Mouse (Mus musculus) layer of hippocampus, postnatal 25 days (tissue): Measurements from ENCODE around the gene Hao2. TPM values are rescaled to one million over a fixed set of nuclear protein-coding genes. Genes with fewer than 3 reads are reported as not detected.

ENCODE experiments used
- DNase-seq, 2 experiments: peaks; one replicate each; pipeline ENCODE4 v3.0.0; 2022; ENCODE audit warnings: mixed read lengths in 2 of 2, low spot score in 1 of 2; ENCODE audit errors: extremely low spot score in 1 of 2
- total RNA-seq, 2 experiments: library from RNA; stranded (reverse); gene quantifications; 2 replicates each; pipeline ENCODE4 v1.2.3; 2021

The Hao2 gene
- not detected for total RNA-seq

DNA sequence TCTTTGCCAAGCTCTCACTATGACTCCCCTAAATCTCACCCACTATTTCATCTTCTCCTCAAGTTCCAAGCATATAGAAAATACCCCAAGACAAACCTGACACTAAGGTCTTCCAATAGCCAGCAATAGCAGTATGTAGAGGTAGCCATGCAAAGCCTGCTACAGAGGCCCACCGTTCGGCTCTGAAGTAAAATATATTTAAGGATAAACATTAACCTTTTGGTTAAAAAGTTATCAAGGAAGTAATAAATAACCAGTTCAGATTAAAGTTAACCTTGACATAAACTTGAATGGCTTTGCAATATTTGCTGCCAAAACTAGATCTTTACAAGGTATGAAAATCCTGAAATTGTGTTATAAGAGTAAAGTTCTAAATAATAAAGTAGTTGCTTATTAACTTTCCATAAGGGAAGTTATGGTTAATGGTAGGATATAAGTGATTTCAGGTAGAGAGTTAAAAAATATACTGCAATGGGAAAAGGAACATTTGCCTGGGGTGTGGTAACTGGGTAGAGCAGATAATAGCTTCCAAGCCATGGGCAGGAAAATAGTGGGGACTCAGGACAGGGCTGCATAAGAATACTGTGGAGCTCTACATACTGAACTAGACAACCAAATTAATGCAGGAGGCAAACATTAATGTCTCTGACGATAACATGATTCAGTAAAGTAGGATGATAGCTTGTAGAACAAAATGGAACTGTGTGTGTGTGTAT lies at the start of gene Hao2:
TSS of gene Hao2 (minus strand) at position 183 of the 716 bp plus-strand sequence.
- no peak for DNase-seq

DNA sequence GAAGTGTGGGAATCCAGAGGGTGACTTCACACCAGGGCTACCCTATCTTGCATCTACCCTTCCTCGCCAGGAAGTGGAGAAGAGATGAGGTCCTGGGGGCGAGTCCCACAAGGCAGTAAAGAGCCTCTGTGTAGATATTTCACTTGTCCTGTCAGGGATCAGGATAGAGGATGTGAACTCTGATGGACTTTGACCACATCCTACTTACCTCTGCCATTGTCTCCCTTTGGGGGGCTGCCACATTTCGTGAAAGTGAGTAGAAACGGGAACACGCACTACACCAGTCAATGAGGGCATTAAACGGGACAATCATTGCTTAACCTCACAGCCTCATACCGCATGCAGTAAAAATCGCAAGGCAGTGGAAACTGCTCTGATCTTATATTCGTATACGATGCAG lies 48.6 kb upstream of the Hao2 start:
- no peak for DNase-seq

DNA sequence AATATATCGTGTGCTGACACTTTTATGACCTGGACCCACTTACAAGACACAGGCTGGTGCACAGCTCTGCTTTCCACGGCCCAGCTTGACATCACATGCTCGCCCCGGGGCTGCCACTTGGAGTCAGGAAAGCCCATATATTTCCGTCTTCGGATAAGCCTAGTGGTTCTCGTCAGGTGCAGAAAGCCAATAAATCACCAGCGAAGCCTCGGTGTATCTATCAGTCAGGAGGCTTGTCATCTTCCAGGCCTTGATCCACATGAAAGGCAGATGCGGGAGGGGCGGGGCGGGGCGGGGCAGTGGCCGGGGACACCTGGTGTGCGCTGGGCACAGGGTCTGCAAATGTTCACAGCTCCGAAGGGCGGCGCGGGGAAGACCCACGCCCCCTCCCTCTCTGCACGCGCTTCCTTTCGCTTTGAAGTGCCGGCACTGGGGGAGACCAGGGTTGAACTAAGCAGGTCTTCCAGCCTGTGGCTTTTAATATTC lies 48.1 kb upstream of the Hao2 start:
- DNase-seq = no peak

DNA sequence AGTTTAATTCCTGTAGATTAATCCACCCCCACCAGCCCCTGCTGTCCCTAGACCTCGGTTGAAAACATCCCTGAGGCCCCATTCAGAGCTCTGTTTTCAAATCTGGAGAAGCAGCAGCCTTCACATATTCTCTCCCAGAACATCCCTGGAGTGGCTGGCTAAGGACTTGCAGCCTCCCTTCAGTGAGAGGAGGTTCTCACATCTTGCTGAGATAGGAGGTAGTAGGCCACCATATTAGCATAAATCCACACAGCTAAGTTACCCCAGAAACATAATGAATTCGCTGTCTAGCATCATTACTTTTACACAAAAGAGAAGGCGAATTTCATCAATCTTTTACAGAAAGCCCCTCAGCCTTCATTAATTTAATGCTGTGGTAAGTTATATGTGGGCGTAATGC lies 47.2 kb upstream of the Hao2 start:
- DNase-seq = no peak

DNA sequence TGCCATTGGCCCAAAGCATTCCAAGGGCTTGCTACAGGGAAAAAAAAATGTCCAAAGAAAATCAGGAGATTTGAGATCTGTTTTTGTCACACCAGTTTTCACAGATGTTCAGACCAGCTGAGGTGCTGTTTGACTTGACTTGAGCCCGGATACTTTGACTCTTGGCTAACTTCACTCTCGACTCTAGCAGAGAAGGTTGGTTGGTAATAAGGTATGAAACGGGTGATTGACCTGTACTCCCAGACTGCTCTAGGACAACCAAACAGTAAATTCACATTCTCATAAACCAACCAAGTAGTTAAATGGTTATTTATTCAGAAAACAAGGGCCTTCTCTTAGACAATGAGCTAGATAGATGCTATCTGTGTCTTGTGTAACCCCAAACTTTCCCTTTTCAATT lies 43.4 kb upstream of the Hao2 start:
- DNase-seq = no peak

DNA sequence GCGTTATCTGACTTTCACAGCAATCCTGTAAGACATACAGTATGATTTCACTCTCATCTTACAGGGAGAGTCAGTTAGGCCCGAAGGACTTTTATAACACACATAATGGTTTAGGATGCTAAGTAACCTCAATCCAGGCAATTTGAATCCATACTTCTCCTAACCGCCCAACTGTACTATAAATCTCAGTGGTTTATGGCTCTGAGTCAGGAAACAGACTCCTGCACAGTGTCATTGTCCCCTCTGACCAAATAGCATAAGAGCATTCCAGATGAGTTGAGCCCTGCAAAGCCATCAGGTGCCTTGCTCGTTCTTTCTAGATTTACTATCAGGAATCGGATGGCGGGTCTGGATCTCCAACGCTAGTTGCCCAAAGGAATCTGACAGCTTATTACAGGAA lies 41.6 kb upstream of the Hao2 start:
- DNase-seq = no peak

DNA sequence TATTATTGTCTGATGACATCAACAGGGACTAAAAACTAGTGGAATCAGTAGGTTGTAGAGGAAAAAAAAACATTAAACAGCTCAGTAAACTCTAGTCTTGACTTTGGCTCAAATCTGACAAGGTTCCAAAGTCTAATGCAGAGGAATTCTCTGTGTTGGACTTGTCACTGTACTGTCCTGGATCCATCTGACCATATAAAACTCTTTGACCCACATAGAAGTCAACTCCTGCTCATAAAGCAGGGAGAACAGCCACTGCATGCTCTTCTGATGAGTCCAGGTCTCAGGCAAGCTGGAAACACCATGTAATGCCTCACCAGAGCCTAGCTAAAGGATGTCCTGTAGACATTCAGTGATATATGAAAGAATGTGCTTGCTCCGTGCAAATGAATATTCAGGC lies 41.0 kb upstream of the Hao2 start:
- DNase-seq = no peak

DNA sequence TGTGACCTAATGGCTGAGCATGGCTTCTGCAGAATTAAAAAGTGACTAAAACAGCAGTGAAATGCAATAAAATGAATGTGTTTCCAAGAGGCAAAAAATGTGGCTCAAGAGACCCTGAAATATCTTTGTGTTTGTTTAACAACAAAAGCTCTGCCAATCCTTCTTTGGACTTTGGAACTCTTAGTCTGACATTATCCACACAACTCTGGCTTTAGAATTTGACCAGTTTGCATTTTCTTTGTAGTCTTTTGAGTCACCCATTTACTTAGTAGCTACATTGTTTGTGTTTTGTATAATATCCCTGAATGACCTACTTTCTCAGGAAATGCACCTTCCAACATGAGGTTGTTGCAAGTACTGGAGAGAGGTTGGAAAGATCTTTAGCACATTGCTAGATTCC lies 39.4 kb upstream of the Hao2 start:
- DNase-seq = no peak

DNA sequence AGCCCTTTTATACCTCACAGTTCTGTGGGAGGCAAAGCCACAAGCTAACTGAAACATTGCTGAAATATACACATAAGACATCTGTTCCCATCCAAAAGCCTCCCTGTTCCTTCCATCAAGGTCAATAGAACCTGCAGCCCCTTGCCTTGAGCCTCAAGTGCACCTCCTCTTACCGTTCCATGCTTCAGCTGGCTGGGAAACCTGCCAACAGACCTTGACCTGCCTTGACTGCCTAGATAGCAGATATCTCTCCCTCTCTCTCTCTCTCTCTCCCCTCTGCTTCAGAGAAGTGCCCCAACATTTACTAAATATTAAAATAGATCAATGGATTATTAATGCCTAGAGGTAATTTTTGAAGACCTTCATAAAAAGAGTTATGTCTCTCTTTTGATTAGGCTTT lies 38.8 kb upstream of the Hao2 start:
- DNase-seq = no peak

DNA sequence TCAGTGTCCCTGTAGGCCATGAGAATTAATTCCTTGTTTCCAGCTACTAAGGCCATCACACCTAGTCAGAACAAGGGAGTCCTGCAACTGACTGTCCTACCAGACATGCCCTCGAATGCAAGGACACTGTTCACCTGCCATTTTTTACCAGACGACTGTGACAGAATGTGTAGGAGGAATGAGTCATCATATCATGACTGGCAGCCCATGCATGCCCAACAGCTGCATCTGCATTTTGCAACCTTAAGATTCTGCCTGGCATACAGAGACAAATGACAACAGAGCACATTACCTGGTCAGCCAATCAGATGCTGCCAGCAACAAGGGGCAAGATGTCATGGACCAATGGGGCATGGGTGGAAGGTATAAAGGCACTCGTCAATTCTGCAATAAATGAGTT lies 27.4 kb upstream of the Hao2 start:
- DNase-seq = no peak

DNA sequence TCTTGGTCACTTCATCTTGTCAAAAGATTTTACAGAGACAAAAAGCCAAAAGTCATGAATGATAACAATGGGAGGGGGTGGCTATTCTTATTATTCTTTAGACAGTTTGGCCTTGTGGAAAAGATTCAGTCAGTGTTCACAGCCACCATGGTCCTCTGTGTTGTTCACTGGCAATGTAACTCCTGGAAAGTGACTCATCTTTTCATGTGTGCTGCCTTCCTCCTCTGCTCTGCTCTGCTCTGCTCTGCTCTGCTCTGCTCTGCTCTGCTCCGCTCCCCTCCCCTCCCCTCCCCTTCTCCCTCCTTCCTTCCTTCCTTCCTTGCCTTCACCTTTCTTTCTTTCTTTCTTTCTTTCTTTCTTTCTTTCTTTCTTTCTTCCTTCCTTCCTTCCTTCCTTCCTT lies 24.2 kb upstream of the Hao2 start:
- DNase-seq = no peak

DNA sequence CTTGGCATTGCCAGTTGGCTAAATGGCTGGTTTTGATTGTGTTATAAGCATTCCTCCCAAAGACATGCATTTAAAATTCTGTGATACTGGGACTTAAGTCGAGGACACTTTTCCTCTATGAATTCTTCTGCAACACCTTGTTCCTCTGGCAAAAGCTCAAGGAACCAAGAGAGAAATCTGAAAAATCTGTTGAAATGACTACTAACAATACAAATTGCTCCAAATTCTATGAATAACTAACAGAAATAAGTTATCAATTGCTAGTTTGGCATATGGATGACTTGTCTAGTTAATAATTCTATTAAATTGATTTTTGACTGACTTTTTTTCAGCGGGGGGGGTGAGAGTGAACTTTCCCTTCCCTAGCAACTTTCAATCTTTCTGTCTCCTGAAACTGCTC lies 23.8 kb upstream of the Hao2 start:
- DNase-seq = no peak

DNA sequence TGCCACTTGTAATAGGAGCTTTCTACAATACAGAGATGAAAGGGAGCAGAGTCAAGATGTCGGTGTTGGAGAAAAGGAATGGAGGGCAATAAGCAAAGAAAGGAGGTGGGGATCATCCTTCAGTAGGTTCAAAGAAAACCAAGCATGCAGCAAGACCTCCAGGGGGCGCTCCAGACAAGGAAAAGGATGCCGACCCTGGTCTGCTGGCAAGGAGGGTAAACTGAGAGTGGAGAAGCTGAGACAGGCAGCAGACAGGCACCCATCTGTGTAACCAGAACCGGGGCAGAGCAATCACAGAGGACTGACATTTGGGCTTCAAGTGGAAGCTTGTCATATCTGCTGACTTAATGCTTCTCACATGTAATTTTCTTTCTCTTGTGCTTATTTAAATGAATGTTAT lies 22.6 kb upstream of the Hao2 start:
- DNase-seq = peak; percentile 67 to 88

DNA sequence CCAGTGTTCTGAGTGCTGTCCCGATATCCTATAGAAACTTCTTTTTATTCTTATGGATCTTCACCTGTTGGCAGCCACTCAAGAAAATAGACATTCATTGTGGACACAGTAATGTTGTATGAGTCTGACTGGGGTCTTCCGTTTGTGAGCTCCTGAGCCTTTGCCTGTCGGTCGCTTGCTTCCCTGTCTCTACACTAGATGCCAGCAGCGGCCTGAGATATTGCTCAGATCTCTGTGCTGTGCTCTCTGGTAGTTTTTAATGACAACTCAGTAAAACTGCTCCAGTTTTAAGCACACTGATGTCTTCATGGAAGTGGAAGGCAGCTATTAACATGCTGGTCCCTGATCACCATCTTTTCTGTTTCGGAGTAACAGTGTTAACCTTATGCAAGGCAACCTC lies 20.6 kb upstream of the Hao2 start:
- DNase-seq = no peak

DNA sequence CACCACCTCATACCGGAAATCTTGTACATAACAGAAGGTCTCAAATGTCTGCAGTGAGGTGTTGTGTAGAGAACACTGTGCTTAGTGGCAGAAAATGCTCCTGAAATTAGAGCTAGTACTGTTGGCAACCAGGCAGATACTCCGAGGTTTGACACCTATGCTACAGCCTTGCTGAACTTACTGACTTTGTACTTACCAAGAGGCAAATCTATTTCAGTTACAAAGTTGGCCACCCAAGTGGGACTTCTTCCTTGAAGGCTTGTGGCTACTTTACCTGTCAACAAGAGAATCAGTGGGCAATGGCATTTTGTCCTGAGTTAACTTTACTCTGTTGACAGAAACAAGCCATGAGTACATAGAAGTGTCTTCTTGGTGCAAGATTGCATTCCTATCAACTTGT lies 4.6 kb upstream of the Hao2 start:
- DNase-seq = no peak

DNA sequence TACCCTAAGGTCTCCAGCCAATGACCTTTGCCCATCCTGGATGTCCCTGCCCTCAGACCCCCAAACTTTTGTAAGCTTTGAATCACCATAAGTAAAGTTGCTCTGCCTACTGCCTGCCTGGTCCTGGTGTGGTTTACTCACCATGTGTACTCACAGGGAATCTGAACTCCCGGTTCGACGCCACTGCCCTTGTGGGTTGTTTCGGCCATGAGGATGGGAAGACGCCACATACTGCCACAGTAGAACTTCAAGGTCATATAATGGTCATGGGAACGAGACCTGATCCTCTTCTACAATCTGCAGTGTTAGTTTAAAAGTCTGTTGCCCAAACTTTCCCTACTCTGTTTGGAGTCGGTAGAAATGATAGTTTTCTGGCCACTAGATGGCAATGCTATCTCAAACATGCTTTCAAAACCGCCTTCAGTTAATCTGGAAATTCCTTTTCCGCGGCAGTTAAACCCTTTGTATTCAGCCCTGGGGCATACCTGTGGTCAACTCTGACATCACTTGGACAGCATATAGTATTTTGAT lies 2.1 kb upstream of the Hao2 start:
- DNase-seq = no peak

DNA sequence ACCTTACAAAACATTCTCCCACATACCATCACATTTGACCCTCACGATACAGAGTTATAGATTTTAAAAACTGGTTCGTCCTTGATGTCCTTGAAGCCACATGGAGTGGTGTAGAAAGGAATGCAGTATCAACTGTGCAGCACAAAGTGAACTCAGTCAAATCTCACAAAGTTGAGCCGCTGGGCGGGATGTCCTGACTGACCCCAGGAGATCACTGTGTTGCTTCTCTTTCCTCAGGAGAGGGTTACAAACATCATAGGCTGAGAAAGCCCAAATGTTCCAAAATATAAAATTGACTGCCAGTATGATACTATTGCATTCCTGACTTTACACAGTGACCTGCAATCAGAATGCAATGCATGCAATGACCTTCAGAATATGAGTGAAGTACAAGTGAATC lies 2.6 kb downstream of the Hao2 start:
- no peak for DNase-seq

DNA sequence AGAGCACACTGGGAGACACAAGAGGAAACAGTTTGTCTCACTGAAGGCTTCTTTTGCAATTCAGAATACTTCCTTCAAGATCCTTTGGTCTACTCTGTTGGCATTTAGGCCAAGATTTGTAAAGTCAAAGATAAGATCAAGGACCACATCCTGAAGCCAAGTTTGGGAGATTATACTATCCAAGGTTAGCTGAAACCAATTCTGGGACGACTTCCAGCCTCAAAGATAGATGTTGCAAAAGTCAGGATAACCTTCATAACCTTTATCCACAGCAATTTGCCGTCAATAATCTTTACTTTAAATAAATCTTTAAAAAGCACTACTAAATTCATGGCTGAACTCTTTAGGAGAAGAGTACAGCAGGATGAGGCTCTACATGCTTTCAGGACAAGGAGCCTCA lies 4.8 kb downstream of the Hao2 start:
- DNase-seq = no peak

DNA sequence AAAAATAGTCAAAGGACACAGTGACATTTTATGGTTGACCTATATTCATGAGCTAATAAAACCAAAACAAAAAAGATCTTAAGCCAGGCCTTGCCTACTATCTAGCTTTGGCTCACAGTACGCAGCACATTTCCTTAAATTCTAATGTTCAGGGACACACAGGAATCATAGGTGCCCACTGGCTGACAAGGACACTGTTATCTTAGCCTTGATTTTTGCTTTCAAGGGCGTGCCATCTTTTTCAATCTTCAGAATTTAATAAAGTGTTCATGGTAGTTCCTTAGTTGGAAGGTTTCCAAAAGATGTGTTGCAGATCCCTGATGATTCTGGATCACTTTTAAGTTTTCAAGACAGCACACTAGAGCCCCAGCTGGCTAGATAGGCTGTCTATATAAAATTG lies 12.2 kb downstream of the Hao2 start:
- DNase-seq = no peak

DNA sequence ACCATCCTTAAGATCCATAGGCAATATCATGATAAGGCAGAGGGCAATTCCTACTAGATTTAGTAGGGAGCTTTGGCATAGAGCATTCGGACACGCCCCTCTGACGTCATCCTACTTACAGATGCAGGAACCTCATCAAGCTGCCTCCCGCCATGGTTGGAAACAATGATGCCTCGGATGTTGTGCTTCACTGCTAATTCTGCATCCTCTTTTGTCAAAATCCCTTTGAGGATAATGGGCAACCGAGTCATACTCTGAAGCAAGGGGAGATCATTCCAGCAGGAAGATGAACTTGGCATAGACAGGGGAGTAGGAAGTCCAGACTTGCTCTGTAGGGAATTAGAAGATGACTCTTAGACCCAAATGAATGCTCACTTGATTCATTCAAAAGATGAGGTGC lies 12.8 kb downstream of the Hao2 start:
- DNase-seq = no peak

DNA sequence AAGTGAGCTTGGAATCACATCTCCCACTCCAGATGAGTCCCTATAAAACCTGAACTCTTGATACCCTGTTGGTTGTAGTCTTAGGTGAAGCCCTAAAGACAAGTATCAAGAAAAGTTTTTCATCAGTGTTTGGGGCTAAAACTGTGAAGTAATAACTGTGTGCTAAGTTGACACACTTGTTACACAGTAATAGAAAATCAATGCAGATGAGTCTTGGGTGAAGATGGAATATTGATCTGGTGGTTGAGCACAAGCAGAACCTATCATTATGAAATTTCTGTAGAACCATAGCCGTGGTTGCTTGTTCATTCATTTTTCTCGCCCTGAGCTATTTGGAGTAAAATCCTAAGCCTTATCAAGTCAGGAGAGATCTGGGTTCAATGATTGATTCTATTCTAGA lies 24.8 kb downstream of the Hao2 start:
- DNase-seq = no peak

DNA sequence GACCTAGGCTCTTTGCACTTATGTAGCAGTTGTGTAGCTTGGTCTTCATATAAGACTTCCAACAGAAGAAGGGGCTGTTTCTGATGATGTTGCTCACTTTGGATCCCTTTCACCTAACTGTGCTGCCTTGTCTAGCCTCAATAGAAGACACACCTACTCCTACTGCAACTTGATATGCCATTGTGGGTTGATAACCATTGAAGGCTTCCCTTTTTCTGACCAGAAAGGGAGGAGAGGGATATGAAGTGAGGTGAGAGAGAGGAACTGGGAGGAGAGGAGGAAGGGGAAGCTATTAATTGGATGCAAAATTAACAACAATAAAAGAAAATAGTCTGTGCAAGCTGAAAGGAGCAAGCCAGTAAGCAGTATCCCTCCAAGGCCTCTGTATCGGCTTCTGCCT lies 30.2 kb downstream of the Hao2 start:
- no peak for DNase-seq

DNA sequence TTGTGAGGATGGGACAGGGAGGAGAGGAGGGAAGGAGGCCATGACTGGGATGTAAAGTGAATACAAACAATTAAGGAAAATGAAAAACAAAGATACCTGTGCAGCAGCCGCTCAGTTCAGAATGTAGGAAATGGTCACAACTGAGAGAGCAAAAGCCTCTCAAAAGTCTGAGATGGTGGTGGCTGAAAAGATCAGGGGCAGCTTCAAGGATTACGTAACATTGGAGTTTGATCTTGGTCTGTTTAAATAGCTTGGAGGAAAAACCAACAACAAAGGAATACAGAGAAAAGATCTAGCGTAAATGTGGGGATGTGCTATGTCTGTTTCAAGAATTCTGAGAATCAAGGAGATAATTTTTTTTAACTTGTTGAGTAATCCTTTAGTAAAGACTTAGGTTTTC lies 33.5 kb downstream of the Hao2 start, which contains the start of gene Hsd3b1:
TSS of gene Hsd3b1 (minus strand) at position 219 of the 400 bp plus-strand sequence.
- no peak for DNase-seq
